Mouse (Mus musculus) MEL (cell line): ENCODE measurements around the gene Ebf4. TPM values are rescaled to one million over a fixed set of nuclear protein-coding genes. Genes with fewer than 3 reads are reported as not detected.

Source experiments
- DNase-seq: peaks from one replicate; pipeline ENCODE4 v3.0.0; 2011; ENCODE audit warnings: low read depth, low spot score
- H3K27ac ChIP-seq: 2 replicates; pipeline ENCODE4 v1.5.1; 2012; ENCODE audit warnings: low read depth, mild to moderate bottlenecking, control low read depth, low read length, moderate library complexity; ENCODE audit not compliant: control insufficient read depth
- H3K27me3 ChIP-seq, 2 experiments: fragments of 150-350 bp in 1 of 2; sonication (generic) in 1 of 2; 2 replicates each; pipeline ENCODE4 v1.6.1; 2012; ENCODE audit warnings: low read length in 2 of 2, mild to moderate bottlenecking in 2 of 2, improper control_type of control experiment in 1 of 2, moderate library complexity in 1 of 2; ENCODE audit not compliant: insufficient read depth in 2 of 2, control insufficient read depth in 1 of 2
- H3K36me3 ChIP-seq, 2 experiments: 2 replicates each; pipeline ENCODE4 v1.6.1; 2012 to 2014; ENCODE audit warnings: low read length in 2 of 2, improper control_type of control experiment in 1 of 2, inconsistent platforms in 1 of 2, mild to moderate bottlenecking in 1 of 2; ENCODE audit not compliant: insufficient read depth in 2 of 2, control insufficient read depth in 1 of 2
- H3K4me1 ChIP-seq, 2 experiments: fragments of 150-350 bp in 1 of 2; sonication (generic) in 1 of 2; 2 replicates each; pipeline ENCODE4 v1.6.1; 2012; ENCODE audit warnings: low read length in 2 of 2, improper control_type of control experiment in 1 of 2, mild to moderate bottlenecking in 1 of 2; ENCODE audit not compliant: insufficient read depth in 2 of 2, control insufficient read depth in 1 of 2
- H3K4me3 ChIP-seq, 2 experiments: fragments of 150-350 bp in 1 of 2; sonication (generic) in 1 of 2; 2 replicates each; pipeline ENCODE4 v1.5.1; 2012; ENCODE audit warnings: low read depth in 2 of 2, low read length in 2 of 2, mild to moderate bottlenecking in 2 of 2, moderate library complexity in 2 of 2, control low read depth in 1 of 2, improper control_type of control experiment in 1 of 2; ENCODE audit not compliant: control insufficient read depth in 1 of 2, insufficient read depth in 1 of 2
- H3K79me2 ChIP-seq: 2 replicates; pipeline ENCODE4 v1.6.1; 2012; ENCODE audit warnings: mild to moderate bottlenecking, low read length, moderate library complexity; ENCODE audit not compliant: control insufficient read depth, poor library complexity, insufficient read depth
- H3K9ac ChIP-seq: 2 replicates; pipeline ENCODE4 v1.6.1; 2012; ENCODE audit warnings: low read depth, mild to moderate bottlenecking, control low read depth, low read length, moderate library complexity; ENCODE audit not compliant: control insufficient read depth, poor library complexity, severe bottlenecking
- H3K9me3 ChIP-seq: fragments of 150-350 bp; sonication (generic); replicated peaks from 2 replicates; pipeline ENCODE4 v1.6.1; 2012; ENCODE audit warnings: mild to moderate bottlenecking, low read length, improper control_type of control experiment, moderate library complexity; ENCODE audit not compliant: insufficient read depth
- CTCF ChIP-seq, 3 experiments: IDR thresholded peaks in 2 of 3; conservative IDR thresholded peaks in 1 of 3; 2 replicates each; pipeline ENCODE4 v1.5.1; 2011 to 2012; ENCODE audit warnings: low read length in 3 of 3, low read depth in 2 of 3, mild to moderate bottlenecking in 2 of 3, improper control_type of control experiment in 1 of 3, inconsistent platforms in 1 of 3, mixed read lengths in 1 of 3, moderate library complexity in 1 of 3; ENCODE audit not compliant: control insufficient read depth in 1 of 3, insufficient read depth in 1 of 3, poor library complexity in 1 of 3, severe bottlenecking in 1 of 3
- EP300 ChIP-seq, 2 experiments: IDR thresholded peaks; 2 replicates each; pipeline ENCODE4 v1.6.1; 2011; ENCODE audit warnings: improper control_type of control experiment in 2 of 2, low read length in 2 of 2, low read depth in 1 of 2, mild to moderate bottlenecking in 1 of 2
- ETS1 ChIP-seq: IDR thresholded peaks from 2 replicates; pipeline ENCODE4 v1.6.1; 2012; ENCODE audit warnings: low read depth, mild to moderate bottlenecking, inconsistent platforms, low read length, improper control_type of control experiment, moderate library complexity
- MAZ ChIP-seq: IDR thresholded peaks from 2 replicates; pipeline ENCODE4 v1.6.1; 2012; ENCODE audit warnings: low read depth, mild to moderate bottlenecking, inconsistent platforms, low read length, improper control_type of control experiment
- MEF2A ChIP-seq: IDR thresholded peaks from 2 replicates; pipeline ENCODE4 v1.6.1; 2014; ENCODE audit warnings: low read depth, mild to moderate bottlenecking, inconsistent platforms, low read length, improper control_type of control experiment; ENCODE audit not compliant: poor library complexity, insufficient replicate concordance, severe bottlenecking; ENCODE audit errors: extremely low read depth
- MXI1 ChIP-seq: IDR thresholded peaks from 2 replicates; pipeline ENCODE4 v1.6.1; 2011; ENCODE audit warnings: mild to moderate bottlenecking, low read depth, low read length, improper control_type of control experiment
- MYB ChIP-seq: IDR thresholded peaks from 2 replicates; pipeline ENCODE4 v1.6.1; 2011; ENCODE audit warnings: mild to moderate bottlenecking, low read depth, low read length, improper control_type of control experiment
- MYC ChIP-seq: IDR thresholded peaks from 2 replicates; pipeline ENCODE4 v1.6.1; 2011; ENCODE audit warnings: low read depth, mild to moderate bottlenecking, low read length, improper control_type of control experiment, moderate library complexity
- POLR2AphosphoS5 ChIP-seq: IDR thresholded peaks from 2 replicates; pipeline ENCODE4 v1.6.1; 2012; ENCODE audit warnings: low read depth, borderline replicate concordance, mild to moderate bottlenecking, inconsistent platforms, low read length, moderate library complexity, mixed read lengths
- RAD21 ChIP-seq: IDR thresholded peaks from 2 replicates; pipeline ENCODE4 v1.6.1; 2011; ENCODE audit warnings: mild to moderate bottlenecking, low read depth, low read length, improper control_type of control experiment
- SMC3 ChIP-seq: IDR thresholded peaks from 2 replicates; pipeline ENCODE4 v1.6.1; 2011; ENCODE audit warnings: low read depth, low read length, improper control_type of control experiment
- TAL1 ChIP-seq: IDR thresholded peaks from 2 replicates; pipeline ENCODE4 v1.6.1; 2012; ENCODE audit warnings: mild to moderate bottlenecking, inconsistent platforms, low read length, moderate library complexity, mixed read lengths
- TBP ChIP-seq: IDR thresholded peaks from 2 replicates; pipeline ENCODE4 v1.8.0; 2011; ENCODE audit warnings: low read depth, low read length, improper control_type of control experiment
- TCF12 ChIP-seq: IDR thresholded peaks from 2 replicates; pipeline ENCODE4 v1.6.1; 2014; ENCODE audit warnings: low read depth, mild to moderate bottlenecking, inconsistent platforms, low read length, improper control_type of control experiment, moderate library complexity
- UBTF ChIP-seq: IDR thresholded peaks from 2 replicates; pipeline ENCODE4 v1.6.1; 2012; ENCODE audit warnings: low read depth, mild to moderate bottlenecking, inconsistent platforms, low read length, improper control_type of control experiment, moderate library complexity, borderline replicate concordance; ENCODE audit not compliant: insufficient read depth
- ZC3H11A ChIP-seq: IDR thresholded peaks from 2 replicates; pipeline ENCODE4 v1.6.1; 2012; ENCODE audit warnings: low read depth, mild to moderate bottlenecking, inconsistent platforms, low read length, improper control_type of control experiment
- ZNF384 ChIP-seq: IDR thresholded peaks from 2 replicates; pipeline ENCODE4 v1.6.1; 2012; ENCODE audit warnings: low read depth, mild to moderate bottlenecking, inconsistent platforms, low read length, improper control_type of control experiment
- polyA plus RNA-seq, 2 experiments: library from polyadenylated mRNA; stranded (reverse) in 1 of 2; unstranded in 1 of 2; fragments of >175 nt in 1 of 2; fragments of >200 nt in 1 of 2; gene quantifications; 2 replicates each; pipeline versions ENCODE4 v1.2.1 to v1.2.4; 2012; ENCODE audit warnings: low replicate concordance in 2 of 2, low read depth in 1 of 2; ENCODE audit not compliant: insufficient read length in 2 of 2, insufficient read depth in 1 of 2, missing spikeins in 1 of 2
- total RNA-seq: library from RNA; depleted of rRNA; stranded (reverse); fragments of 300-350 nt; gene quantifications from 2 replicates; pipeline ENCODE4 v1.2.3, GENCODE M21; 2012

The Ebf4 gene
- total and polyA plus RNA-seq, 3 experiments: 0.12 to 0.72 TPM; not detected in 1

- no peak for TF ChIP-seq MEF2A
- peak; percentile 67 for TF ChIP-seq ZC3H11A
- TF ChIP-seq UBTF: no peak
Measured at GRCm38 (mm10) chr2:130411558-130412495, 116.9 kb downstream of the Ebf4 start (continued).

- no peaks in the 10 kb centered on the region for H3K79me2 ChIP-seq
- peaks cover 12 to 15% of the 10 kb centered on the region in 2 experiments for H3K4me1 ChIP-seq
- DNase-seq: peak; percentile 49
- peaks cover 0 to 21% of the 10 kb centered on the region in 2 experiments; a peak in 2 of 4 replicates for H3K36me3 ChIP-seq
- no peaks in the 10 kb centered on the region for H3K9me3 ChIP-seq
- no peak overlapping the region for H3K9ac ChIP-seq
- TF ChIP-seq EP300 (IDR thresholded peaks at IDR 0.05; ENCODE audit: low read depth in 1 of 2, low read length in 2 of 2) (0 out of 4 replicates have a peak, but pooled peaks of 1 of the 2 experiments have one; percentile 14), MYB (no peak), ETS1 (peak; percentile 24; the same call in 1 of the 2 replicates), MEF2A (no peak), MXI1 (no peak), TAL1 (peak; percentile 64), ZC3H11A (no peak)
- TF ChIP-seq, all 39 proteins: peak for 3
- H3K4me3 ChIP-seq: no peak overlapping the region
- no peaks in the 10 kb centered on the region for H3K27me3 ChIP-seq
- peak overlapping the region; percentile 36; the same call in 1 of the 2 replicates for H3K27ac ChIP-seq
Measured at GRCm38 (mm10) chr2:130412775-130413174, 117.8 kb downstream of the Ebf4 start.

- no peak overlapping the region for H3K9ac ChIP-seq
- DNase-seq: peak; percentile 47
- peaks cover 12 to 15% of the 10 kb centered on the region in 2 experiments for H3K4me1 ChIP-seq
- no peaks in the 10 kb centered on the region for H3K27me3 ChIP-seq
- H3K4me3 ChIP-seq: no peak overlapping the region
- H3K27ac ChIP-seq: no peak overlapping the region
- H3K9me3 ChIP-seq: no peaks in the 10 kb centered on the region
- no peak for TF ChIP-seq ZNF384
- peak; percentile 23 to 56 (median 40); a peak in 5 of 6 replicates for TF ChIP-seq CTCF (IDR thresholded peaks at IDR 0.05 in 2 of 3, conservative IDR thresholded peaks at IDR 0.05 in 1 of 3; ENCODE audit: control insufficient read depth in 1 of 3, insufficient read depth in 1 of 3, low read depth in 2 of 3, low read length in 3 of 3, poor library complexity in 1 of 3, severe bottlenecking in 1 of 3)
- TF ChIP-seq MYC: no peak
- TF ChIP-seq SMC3: peak; percentile 56
- TF ChIP-seq MAZ: no peak
- TF ChIP-seq TBP: no peak
- no peak for TF ChIP-seq POLR2AphosphoS5
- no peak for TF ChIP-seq TCF12
- peak; percentile 51 for TF ChIP-seq RAD21
- peaks cover 0 to 21% of the 10 kb centered on the region in 2 experiments; a peak in 3 of 4 replicates for H3K36me3 ChIP-seq
- no peaks in the 10 kb centered on the region for H3K79me2 ChIP-seq
Measured at GRCm38 (mm10) chr2:130414094-130414856, 119.3 kb downstream of the Ebf4 start.
